Mouse (Mus musculus) frontal cortex, adult (tissue): ENCODE measurements around the gene Edem1.
A peak's percentile ranks its signal among the peaks of the same experiment; 100 is the strongest.
"Not testable (repeated sequence)": the region's sequence is repeated elsewhere in the genome, so short reads cannot be mapped to it uniquely, and the experiment has no call there.

Experiments
- ATAC-seq: cut with Nextera tagmentation; 2 replicates; pipeline ENCODE4 v1.9.2; 2017; ENCODE audit warnings: mild to moderate bottlenecking, moderate library complexity, mixed read lengths; ENCODE audit not compliant: low TSS enrichment

The Edem1 gene

DNA sequence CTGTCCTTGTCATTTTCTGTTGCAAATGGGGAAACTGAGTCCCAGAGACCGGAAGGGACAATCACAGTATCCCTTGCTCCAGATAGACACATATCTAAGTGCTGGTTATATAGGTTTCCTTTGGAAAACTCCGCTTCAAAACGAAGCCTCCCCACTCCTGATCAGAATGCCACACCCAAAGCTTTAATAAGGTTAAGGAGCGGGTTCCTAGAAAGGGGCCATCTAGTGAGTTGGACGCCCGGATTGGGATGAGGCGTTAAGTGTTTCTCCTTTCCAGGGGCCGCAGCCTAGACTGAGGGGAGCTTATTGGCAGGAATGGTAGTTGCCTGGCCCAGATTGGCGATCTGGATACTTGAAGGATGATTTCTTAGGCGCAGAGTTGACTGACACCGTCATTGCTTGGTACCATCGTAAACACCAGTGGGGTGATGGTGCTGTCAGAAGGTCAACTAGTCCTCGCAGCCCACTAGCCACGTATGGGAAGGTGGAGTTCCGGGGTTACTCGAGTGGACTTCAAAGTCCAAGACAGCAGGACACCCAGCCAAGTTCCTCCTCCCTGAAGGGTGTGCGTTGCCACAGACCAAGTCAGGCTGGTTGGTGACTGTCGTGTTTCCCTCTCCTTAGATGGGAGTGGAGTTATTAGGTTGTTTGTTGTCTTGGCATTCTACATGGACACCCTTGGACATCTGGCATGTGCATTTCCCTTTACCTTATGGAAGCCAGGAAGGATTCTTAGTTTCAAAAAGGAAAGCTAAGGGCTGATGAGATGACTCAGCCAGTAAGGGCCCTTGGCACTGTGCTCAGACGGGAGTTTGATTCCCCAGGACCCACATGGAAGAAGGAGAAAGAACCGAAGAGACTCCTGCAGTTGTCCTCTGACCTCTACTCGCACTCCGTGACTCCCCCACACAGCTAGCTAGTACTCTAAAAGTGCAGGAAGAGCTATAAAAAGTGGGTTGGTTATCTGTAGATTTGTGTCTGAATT lies 1.2 kb downstream of the Edem1 start:
- ATAC-seq = no peak

DNA sequence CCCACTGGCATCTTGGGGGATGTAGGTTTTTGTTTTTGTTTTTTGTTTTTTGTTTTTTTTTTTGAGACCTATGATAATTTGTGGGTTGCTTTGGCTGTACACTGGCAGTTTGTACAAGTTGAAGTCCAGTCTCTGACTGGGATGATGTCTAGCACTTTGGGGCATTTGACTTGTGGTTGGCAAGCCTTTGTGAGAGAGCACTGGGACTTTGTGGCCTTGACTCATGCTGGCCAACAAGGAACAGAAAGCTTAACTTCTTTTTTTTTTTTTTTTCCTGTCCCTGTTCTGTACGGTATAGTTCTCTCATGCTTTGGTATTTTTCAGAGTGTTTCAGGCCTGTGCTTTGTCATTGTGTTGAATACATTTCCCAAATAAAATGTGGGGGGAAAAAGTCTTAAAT lies 3.7 kb downstream of the Edem1 start:
- ATAC-seq = no peak

DNA sequence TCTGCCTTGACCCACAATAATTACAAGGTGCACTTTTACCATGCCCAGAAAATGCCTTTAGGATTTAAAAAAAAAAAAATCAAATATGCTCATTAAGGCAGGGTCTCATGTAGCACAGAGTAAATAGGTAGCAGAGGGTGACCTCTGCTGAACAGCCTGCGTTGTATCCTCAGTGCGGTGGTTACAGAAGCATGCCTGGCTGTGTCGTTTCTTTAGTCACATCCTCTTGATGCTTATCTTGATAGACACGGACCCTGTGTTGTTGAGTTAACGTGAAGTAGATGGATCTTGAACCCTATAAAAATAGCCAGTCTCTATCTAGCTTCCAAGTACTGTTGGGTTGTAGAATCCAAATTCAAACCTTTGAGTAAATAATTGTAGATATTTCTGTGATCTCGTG lies 4.5 kb downstream of the Edem1 start:
- no peak for ATAC-seq

DNA sequence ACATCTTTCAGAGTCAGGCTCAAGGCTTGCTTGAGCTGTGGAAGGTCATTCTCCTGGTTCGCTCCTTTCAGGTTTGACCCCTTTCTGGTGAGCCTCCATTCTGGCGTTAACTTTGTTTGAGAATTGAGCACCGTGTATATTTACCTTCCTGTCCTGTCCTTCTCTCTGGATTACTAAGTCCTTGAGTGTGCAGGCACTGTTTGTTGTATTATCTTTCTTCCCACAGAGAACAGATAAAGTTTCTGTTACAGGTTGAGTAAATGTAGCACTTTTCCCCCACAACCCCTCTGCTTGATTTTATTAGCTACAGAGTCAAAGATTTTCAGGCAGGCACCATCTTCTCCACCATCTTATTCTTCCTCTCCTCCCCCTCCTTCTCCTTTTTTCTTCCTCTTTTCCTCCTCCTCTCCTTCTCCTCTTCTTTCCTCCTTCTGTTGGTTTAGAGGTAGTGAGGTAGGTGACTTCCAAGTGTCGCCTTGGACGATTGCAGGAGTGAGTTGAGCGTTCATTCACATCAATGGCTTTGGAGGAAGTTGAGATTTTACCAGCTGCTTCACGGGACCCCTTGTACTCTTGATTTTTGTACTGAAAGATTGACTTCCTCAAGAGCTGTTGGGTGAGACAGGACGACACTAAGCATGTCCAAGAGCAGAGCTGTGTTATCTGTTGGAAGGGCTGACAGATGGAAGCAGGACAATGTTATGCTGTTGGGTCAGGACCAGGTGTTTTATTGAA lies 5.7 kb downstream of the Edem1 start:
- ATAC-seq = no peak

DNA sequence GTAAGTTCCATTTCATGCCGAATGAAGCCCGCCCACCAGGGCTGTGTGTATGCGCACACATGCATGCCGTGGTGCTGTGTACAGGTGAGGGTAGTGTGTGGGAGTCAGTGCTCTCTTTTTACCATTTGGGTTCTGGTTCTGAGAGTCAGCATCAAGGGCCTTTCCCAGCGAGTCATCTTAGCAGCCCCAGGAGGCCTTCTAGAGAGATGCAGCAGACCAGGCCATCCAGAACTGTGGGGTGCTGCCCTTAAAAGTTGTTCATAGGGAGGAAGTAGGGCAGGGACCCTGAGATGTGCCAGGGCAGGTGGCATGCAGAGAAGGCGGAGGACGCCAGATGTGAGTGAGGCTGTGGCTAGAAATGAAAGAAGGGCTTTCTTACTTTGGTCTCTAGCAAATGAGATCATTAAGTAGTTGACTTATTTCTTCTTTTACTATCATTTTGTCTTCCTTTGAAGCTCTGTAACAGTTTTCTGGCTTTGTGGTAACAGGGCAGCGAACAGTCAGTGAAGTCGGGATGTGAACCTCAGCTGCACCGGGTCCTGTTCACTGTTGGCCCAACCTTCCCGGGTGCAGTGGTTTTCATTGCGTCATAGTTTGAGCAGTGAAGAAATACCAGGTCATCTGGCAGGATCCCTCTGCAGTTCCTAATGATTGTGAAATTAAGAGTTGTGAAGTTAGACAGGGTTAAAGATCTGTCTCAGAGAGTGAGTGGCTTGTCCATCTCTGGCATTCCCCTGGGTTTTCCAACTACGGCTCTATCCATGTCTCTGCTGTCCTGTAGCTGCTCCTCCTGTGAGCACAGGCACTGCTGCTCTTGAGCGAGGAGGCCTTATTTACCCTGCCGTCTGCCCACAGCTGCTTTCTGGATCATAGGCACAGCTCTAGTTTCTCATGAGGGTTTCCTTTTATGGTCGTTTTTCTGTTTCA lies 7.6 kb downstream of the Edem1 start:
- ATAC-seq = peak; percentile 62

DNA sequence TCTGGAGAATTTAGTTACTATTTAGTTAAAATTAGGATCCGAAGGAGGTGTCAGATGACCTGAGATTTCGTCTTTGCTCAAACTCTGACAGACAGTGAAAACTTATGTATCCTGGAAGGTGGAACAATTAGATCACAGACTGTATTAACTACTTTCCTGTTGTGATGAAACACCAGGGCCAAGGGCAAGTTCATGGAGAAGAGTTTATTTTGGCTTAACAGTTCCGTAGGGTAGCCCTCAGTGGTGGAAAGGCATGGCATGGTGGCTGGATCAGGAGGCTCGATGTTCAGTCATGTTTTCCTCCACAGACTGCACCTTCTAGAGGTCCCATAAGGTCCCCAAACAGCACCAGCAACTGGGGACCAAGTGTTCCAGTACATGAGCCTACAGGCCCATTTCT lies 8.6 kb downstream of the Edem1 start:
- ATAC-seq = no peak

DNA sequence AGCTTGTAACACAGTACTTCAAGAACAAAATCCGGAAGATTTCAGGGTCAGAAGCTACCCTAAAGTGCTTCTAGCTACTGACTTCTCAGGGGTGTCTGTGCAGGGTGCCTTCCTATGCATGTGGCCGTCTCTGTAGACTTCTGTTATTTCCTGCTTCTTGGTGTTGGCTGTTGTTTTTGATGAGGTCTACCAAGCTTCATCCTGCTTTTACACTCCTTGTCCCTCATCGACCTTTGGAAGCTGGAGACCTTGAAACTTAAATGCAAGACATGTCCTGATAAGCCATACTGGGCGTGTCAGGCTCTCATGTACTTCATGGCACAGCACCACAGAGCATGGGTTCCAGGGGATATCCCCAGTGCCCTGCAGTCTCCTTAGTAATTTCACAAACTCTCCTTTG lies 9.5 kb downstream of the Edem1 start:
- no peak for ATAC-seq

DNA sequence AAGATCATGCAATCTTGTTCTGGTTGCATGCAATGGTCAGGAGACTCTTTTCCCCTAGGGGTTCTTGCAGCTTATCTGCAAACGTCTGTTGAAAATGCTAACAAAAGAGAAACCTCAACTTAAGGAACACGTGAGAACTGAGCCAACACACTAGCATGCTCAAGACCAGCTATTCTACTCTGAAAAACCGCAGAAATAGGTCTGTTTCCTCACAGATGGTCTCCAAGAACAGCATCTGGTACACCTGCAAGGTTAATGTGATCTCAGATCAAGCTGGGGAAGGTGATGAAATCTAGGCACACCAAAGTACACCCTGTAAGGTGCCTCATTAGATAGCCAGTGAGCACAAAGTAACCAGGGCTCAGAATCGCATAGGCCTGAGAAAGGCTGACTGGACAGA lies 11.0 kb downstream of the Edem1 start:
- ATAC-seq = no peak

DNA sequence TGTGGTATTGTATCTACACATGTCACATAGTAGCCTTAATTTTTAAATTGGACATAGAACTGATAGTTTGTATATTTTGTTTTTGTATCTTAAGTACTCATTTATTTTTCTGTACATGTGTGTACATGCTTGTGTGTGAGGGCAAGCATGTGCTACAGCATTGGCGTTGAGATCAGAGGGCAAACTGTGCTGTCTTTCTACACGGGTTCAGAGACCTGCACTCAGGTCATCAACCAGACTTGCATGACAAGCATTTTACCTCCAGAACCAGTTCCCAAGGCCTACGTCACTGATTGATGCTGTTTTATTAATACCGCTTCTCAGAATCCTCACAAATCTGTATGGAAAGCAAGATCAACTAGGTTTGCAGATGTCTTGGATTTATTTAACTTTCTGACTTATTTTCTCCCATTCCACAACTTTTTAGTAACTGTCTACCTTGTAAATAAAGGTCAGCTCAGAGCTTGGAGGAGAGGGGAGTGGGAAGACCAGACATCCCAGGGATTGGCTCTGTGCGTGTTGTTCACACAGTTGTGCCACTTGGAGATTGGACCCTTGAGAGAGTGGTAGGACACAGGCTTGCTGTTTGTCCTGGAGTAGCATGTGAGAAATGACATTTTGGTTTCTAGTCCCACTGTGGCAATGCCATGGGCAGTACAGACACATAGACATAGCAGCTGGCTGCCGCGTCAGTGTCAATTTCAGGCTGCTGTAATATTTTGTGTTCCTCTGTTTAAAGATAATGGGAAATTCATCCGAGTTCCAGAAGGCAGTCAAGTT lies 12.6 kb downstream of the Edem1 start:
- ATAC-seq = no peak

DNA sequence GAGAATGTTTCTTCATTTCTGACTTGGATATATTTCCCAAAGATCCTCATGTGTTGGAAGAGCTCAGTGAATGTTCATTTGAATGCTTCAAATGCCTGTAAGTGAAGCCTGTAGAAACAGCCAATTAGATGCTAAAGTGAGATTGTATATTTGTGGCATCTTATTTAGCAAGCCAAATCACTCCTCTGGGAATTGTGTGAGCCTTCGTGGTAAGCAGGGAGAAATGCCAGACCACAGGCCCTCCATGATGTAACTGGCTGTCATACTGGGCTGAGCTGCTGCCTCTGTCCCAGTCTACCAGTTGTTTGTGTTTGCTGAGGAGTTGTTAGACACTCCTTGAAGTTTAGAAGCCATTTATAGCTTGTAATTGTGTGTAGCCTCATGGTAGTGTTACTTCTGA lies 15.2 kb downstream of the Edem1 start:
- peak; percentile 58 for ATAC-seq

DNA sequence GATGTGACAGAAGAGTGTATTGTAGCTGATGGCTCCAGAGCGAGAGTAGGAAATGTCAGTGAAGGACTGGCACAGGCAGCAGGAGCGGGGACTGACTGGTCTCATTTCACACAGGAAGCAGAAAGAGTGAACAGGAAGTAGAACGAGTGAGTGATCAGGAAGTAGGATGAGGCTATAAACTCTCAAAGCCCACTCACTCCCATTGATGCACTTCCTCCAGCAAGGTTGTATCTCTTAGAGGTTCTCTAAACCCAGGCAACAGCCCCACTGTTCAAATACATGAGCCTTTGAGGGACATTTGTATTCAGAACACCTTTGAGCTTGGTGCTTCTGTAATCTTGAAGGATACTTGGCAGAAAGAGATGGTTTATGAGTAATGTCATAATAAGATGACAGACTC lies 15.7 kb downstream of the Edem1 start:
- ATAC-seq = peak; percentile 9; the same call in 1 of the 2 replicates

DNA sequence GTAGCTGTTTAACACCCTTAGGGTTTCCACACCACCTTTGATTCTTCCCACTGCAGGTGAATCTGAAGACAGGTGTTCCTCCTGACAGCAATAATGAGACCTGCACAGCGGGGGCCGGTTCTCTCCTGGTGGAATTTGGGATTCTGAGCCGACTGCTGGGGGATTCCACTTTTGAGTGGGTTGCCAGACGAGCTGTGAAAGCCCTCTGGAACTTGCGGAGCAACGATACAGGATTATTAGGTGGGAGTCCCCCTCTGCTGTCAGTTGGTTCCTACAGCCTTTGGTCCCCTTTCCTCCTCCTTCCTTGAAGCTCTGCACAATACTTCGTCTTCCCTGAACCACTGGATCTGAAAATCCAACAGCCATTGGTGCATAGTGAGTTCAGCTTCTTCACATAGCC lies 16.3 kb downstream of the Edem1 start:
- ATAC-seq = no peak

DNA sequence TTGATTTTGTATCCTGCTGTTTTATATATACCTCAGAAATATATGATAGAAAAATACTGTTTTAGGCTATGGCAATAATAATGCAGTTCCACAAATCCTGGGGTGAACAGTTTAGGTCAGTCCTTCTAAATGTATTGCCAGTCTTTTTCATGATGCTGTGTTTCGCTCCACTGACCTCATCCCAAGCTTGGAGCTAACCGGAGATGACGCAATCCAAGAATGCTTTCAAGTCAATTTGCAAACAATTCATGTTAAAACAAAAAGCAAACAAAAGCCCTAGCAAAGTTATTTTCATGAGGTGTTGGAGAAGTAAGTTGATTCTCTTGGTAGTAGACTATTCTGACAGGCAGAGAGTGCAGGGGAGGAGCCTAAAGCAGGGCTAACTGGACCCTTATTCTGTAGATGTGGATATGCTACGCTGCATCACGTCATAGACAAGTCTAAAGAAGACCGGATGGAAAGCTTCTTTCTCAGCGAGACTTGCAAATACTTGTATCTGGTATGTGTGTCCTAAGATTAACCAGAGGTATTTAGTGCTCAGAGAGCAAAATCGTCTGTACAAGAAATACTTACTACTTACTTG lies 23.7 kb downstream of the Edem1 start:
- ATAC-seq = no peak

DNA sequence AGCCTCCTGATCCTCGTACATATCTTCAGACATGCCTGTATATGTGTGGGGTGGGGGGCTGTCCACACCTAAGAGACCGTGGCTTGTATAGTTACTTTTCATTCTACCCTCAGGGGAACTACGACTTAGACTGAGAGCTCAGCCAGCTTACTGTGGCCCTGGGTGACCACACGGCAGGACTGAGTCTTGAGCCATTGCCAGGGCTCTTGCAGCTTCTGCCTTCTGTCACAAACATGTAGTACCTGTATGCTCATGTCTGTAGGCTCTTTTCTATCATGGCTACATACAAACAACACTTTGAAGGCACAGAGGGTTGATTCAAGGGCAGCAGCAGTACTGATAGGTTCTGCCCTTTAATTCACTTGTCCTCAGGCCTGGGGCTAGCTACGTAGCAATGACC lies 24.5 kb downstream of the Edem1 start:
- no peak for ATAC-seq

DNA sequence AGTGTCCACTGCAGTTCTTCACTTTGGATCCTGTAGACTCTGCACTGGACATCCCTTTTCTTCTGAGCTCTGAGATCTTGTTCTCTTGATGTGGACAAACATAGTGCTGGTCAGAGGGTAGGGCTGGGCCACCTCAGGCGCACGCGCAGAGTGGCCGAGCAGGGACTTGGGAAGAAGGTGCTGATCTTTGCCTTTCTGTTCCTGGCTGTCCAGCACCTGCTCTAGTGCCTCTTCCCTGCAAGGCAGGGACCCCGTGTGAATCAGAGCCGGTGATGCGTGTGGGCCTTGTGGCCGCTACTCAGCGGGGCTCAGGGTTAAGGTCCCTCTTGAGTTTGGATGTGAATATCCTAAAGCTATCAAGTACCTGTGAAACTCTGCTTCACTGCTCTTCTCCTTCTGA lies 30.1 kb downstream of the Edem1 start:
- ATAC-seq = no peak

DNA sequence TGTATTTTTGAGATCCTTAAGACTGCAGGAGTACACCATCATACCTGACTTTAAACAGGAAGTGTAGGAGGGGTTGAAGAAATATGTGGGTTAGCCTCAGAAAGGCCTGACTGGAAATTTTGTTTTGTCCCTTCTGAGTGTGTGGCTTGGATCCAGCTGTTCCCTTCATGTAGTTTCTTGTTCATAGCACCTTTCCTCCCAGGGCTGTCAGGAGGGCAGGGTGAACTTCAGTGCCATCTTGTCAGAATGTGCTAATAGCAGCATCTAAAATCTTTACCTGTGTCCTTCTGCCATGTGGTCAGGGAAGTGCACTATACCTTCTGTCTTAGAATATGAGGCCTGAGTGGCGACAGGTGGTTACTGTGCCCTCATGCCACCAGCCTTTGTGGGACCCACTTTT lies 32.8 kb downstream of the Edem1 start:
- ATAC-seq = no peak

DNA sequence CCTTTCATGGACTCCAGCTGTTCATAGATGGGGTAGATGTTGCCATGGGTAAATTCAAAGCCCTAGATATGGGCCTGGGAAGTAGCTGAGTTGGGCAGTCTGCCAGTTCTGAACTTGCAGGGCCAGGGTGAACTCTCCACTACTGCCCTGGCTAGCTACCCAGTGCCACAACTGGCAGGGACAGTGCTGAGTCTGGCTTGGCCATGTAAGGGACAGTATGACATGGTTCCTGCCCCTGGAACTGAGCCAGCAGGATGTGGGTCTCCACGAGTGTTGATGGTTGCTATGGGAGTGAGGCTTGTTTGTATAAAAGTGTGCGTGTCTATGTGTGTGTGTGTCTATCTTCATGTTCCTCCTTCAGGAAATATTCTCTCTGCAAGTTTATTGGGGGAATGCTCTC lies 34.1 kb downstream of the Edem1 start:
- no peak for ATAC-seq

DNA sequence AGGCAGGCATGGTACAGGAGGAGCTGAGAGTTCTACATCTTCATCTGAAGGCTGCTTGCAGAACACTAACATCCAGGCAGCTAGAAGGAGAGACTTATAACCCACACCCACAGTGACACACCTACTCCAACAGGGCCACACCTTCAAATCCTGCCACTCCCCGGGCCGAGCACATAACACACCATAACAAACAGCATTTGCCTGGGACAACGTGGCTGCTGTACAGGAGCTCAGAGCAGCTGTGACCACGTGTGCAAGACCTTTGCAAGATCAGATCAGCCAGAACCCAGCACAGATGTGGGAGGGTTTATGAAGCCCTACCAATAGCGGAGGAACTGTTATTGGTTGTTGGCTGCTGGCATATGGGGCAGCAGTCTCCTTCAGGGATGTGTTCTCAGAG lies 37.9 kb downstream of the Edem1 start:
- ATAC-seq = no peak

DNA sequence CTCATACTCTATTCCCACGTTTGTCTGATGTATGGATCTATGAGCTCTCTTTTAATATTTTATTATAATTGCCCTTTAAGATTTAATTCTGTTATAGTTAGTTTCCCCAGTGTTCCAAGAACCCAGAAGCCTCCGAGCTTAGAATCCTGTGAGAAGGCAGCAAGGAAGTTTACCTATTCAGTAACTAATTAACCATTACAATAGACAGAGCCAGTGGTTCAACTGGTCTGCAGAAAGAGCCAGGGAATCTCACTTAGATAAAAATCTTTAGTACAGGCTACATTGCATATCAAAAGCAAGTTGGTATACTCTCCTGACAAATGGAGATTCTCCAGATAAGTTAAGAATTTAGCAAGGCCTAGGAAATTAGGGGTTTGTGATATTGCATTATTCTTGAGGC lies 40.6 kb downstream of the Edem1 start:
- not testable (repeated sequence) for ATAC-seq

DNA sequence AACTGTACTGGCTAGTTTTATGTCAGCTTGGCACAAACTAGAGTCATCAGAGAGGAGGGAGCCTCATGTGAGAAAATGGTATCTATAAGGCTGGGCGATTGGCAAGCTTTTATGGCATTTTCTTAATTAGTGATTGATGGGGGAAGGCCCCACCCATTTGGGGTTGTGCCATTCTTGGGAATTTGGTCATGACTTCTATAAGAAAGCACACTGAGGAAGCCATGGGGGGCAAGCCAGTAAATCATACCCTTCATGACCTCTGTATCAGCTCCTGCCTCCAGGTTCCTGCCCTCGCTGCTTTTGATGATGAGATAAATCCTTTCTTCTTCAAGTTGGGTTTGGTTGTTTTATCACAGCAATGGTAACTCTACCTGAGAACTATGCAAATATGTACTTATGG lies 42.0 kb downstream of the Edem1 start:
- ATAC-seq = no peak

DNA sequence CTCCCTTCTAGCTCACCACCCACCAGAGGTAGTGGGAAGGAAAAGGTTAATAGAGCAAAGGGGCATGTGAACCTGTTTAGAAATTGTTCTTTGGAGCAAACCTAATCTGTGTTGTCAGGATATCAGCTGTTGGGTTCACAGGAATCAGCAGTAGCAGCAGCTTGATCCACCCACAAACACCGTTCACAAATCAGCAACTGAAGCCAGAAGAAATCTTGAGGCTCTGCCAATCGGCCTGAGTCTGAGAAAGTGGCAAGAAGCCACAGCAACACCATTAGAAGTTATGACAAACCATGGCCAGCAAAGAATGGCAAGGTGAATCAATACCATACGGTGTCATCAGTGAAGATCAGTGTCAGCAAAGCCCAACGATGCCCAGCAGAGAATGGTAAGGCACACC lies 42.8 kb downstream of the Edem1 start:
- ATAC-seq = no peak
